ENCODE assay signal across 21 mouse cellular contexts in genomic region chr14:8502496-8502895, GRCm38 (mm10).
A peak's percentile ranks its signal among the peaks of the same experiment; 100 is the strongest.
DNase-seq lines count a peak whose midpoint lies in the region; ATAC-seq lines count a peak whose summit lies in the region.
"Had no signal": no experiment of that assay in that cellular context is flagged by ENCODE, and none has a peak within 500 bp of the region (broad histone marks: within the 10 kb centered on the region; RNA-seq: fewer than 3 reads in every experiment).

No protein-coding gene starts in this region.

- intact Hi-C loops in left cerebral cortex, postnatal 14 days (cut with DNase I) = no loop called here
- intact Hi-C loops in left cerebral cortex, postnatal 10 days (cut with DNase I) = no loop called here
- intact Hi-C loops in heart, postnatal 14 days (cut with DNase I) = no loop called here

- ATAC-seq in frontal cortex, adult (ENCODE audit: low TSS enrichment) = peak; percentile 86
- ATAC-seq: activated CD4-positive, CD25-positive, alpha-beta regulatory T cell, adult 4 months; CD4-positive, CD25-positive, alpha-beta regulatory T cell, adult 4 months; Patski had no signal

- no peak for DNase-seq in frontal cortex, postnatal 14 days (ENCODE audit: low spot score in 2 of 2)
- DNase-seq in left cerebral cortex, postnatal 14 days (ENCODE audit: low spot score in 2 of 2) = peak; percentile 31
- DNase-seq in left cerebral cortex, postnatal 10 days (ENCODE audit: extremely low spot score in 1 of 2, low spot score in 2 of 2) = no peak
- DNase-seq in brain, adult 2 months (ENCODE audit: low read depth, low spot score) = peak; percentile 67
- peak; percentile 71 for DNase-seq in telencephalon, adult 2 months (ENCODE audit: low read depth, low spot score)
- no peak for DNase-seq in thymus, postnatal 25 days
- DNase-seq in heart, postnatal 14 days = no peak
- DNase-seq: adrenal gland, adult 2 months; adrenal gland, adult 8-10 months; adrenal gland, postnatal 10 days; adrenal gland, postnatal 14 days; adrenal gland, postnatal 25 days; adrenal gland, postnatal 36 days; B cell, adult 2 months; cerebellum, adult 11 months; cerebellum, adult 11-12 months; cerebellum, adult 18-20 months had no signal

Comparison
In these comparisons a context has a peak if more than half of its experiments do, and no peak if none do; other contexts are left out.
1. DNase-seq: peak in left cerebral cortex, postnatal 14 days (2 of 2), brain, adult 2 months (single experiment) and telencephalon, adult 2 months (single experiment); none in frontal cortex, postnatal 14 days (0 of 2), left cerebral cortex, postnatal 10 days (0 of 2), thymus, postnatal 25 days (single experiment) and heart, postnatal 14 days (0 of 2).